Mouse (Mus musculus): ENCODE results near the gene Gzmn. TPM values are rescaled to one million over a fixed set of nuclear protein-coding genes. Genes with fewer than 3 reads are reported as not detected.
"Not testable (repeated sequence)": the region's sequence is repeated elsewhere in the genome, so short reads cannot be mapped to it uniquely, and the experiment has no call there.

The Gzmn gene
- not detected in 2 replicates for polyA plus RNA-seq (2016; fragmentation: Nextera tagmentation; extraction: Ambion mirVana)

DNA sequence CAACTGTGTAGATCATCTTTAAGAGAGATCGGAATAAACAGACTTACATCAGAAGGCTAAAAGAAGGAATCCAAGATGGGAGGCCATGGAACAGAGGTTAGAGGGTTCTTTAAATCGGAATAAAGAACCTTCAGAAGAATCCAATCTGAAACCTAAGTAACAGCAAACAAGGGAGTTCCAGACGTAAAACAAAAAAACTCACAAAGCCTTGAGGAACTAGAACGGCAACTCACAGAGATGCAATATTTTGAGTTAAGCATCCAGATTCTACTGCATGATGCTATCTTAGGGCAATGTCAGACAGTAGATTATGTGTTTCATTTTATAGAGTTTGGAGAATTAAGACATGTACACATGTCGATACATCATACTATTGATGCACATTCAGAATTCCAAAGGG is at the start of gene Gzmn:
Gene Gzmn (minus strand): TSS at position 101 of the 400 bp plus-strand sequence.
- Histone ChIP-seq H3K27me3 (replicated peaks) (no peaks in the 10 kb centered on the region), H3K4me3 (no peak within 1 kb of the TSS), H3K4me2 (no peak within 1 kb of the TSS), H3K9ac (no peak within 1 kb of the TSS), H3K9me3 (replicated peaks) (no peaks in the 10 kb centered on the region), H3K4me1 (no peaks in the 10 kb centered on the region), H3K36me3 (no peaks in the 10 kb centered on the region), H3K27ac (no peak within 1 kb of the TSS)
- 76% methylated on average over 5 of the region's 5 CpGs for WGBS (ENCODE audit: insufficient replicate concordance)
- no peak for ATAC-seq

DNA sequence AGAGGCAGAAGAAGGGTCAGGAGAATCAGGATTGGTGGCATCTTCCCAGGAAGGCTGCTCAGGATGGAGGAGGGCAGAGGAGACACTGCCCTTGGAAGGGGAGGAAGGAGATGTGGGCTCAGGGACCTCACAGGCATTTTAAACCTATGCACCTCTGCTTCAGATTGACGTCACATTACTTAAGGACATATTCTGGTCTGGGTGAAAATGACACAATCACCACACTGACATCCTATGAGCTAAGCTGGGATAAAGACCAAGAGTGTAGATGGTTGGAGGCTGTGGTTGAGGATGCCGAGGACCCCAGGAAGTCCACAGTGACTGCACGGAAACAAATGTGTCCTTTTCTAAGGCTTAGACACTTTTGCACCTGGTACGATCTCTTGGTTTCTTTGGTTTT is 36.9 kb upstream of the Gzmn start, which contains the start of gene Gzmf:
Gene Gzmf (minus strand): TSS at position 101 of the 400 bp plus-strand sequence.
- H3K4me3 ChIP-seq, result no peak within 1 kb of the TSS
- H3K36me3 ChIP-seq, result no peaks in the 10 kb centered on the region
- H3K4me1 ChIP-seq, result no peaks in the 10 kb centered on the region
- no peaks in the 10 kb centered on the region for H3K9me3 ChIP-seq (replicated peaks)
- H3K4me2 ChIP-seq, result no peak within 1 kb of the TSS
- H3K27me3 ChIP-seq (replicated peaks), result no peaks in the 10 kb centered on the region
- H3K9ac ChIP-seq, result no peak within 1 kb of the TSS
- no peak for ATAC-seq
- no peak within 1 kb of the TSS for H3K27ac ChIP-seq
- WGBS (ENCODE audit: insufficient replicate concordance), result 76% methylated on average over 4 of the region's 4 CpGs

DNA sequence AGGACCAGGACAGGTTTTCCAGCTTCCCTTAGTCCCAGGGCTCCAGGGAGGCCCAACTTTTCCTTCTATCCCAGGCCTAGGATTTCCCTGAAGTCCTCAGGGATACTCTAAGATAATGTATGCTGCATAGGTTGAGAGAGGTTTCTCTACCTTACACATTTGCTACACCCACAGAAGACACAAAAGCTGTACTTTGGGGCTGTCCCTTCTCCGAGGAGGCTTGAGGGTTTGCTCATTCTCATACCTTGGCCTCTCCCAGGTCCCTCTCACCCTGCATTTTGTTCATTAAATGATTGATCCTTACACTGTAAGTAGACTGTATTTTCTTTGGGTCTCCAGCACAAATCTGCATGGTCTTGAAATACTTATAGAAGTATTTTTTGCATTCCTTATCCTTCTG is 31.2 kb upstream of the Gzmn start:
- Histone ChIP-seq H3K36me3 (no peaks in the 10 kb centered on the region), H3K4me2 (no peak overlapping the region), H3K9me3 (replicated peaks) (no peaks in the 10 kb centered on the region), H3K9ac (no peak overlapping the region), H3K27ac (no peak overlapping the region), H3K27me3 (replicated peaks) (no peaks in the 10 kb centered on the region), H3K4me3 (no peak overlapping the region), H3K4me1 (no peaks in the 10 kb centered on the region)
- no peak for ATAC-seq
- 67% methylated on average over 1 of the region's 1 CpGs for WGBS (ENCODE audit: insufficient replicate concordance)

DNA sequence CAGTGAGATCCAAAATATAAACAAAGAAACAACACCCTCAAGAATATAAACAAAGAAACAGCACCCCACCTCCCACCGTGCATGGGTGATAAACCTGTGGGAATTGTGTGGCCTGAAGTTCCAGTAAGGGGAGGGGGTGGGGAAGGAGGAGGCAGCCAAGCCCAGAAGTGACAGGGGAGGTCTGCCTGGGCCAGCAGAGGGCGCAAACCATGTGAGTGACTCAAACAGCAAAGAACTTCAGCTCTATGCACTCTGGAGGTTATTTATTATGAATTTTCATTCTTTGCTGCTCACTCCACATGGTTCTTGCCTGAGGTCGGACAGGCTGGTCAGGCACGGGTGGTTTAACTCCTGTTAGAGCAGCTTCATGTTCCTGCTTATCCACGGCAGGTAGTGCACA is 30.6 kb upstream of the Gzmn start:
- ATAC-seq; H3K4me1 ChIP-seq; H3K27ac ChIP-seq; H3K4me3 ChIP-seq; H3K9ac ChIP-seq; H3K36me3 ChIP-seq; H3K4me2 ChIP-seq; H3K27me3 ChIP-seq (replicated peaks); H3K9me3 ChIP-seq (replicated peaks): not testable (repeated sequence)
- WGBS (ENCODE audit: insufficient replicate concordance), result 27% methylated on average over 5 of the region's 5 CpGs

DNA sequence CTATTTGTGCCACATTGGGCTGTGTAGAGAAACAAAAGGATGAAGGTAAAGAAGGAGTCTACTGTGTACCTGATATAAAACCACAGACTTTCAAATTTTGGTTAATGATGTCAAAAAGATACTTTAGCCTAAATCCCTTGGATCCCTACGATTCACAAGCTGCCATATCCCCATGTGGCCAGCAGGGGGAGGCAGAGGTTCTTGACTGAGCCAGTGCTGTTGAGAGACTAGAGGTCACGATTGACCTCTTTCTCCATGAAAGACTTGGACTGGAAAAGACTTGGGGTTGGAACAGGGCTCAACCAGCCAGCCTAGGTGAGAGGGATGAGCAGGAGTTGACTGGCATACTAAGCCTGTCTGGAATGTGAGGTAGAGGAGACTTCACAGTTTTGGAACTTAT is 29.6 kb upstream of the Gzmn start:
- no peaks in the 10 kb centered on the region for H3K27me3 ChIP-seq (replicated peaks)
- H3K27ac ChIP-seq, result no peak overlapping the region
- H3K36me3 ChIP-seq, result no peaks in the 10 kb centered on the region
- no peaks in the 10 kb centered on the region for H3K9me3 ChIP-seq (replicated peaks)
- H3K4me1 ChIP-seq, result no peaks in the 10 kb centered on the region
- no peak overlapping the region for H3K9ac ChIP-seq
- H3K4me2 ChIP-seq, result no peak overlapping the region
- no peak for ATAC-seq
- WGBS (ENCODE audit: insufficient replicate concordance), result 12% methylated on average over 2 of the region's 2 CpGs
- no peak overlapping the region for H3K4me3 ChIP-seq

DNA sequence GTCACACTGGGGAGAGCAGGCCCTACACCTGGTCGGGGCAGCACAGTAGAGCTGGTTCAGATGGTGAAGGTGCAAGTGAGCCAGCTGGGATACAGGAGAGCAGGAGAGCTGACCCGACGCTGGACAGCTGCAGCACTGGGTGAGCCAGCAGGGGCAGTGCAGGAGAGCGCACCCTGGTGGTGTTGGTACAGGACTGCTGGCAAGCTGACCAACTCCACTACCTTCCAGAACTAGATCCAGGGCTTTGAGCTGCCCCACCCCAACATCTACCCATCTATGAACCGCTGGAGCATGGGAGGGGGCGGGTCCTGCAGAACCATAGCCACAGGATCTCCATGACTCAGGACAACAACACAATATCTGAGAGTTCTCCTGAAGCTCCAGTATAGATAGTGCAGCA is 12.5 kb upstream of the Gzmn start:
- Histone ChIP-seq H3K4me2 (no peak overlapping the region), H3K4me3 (no peak overlapping the region), H3K9ac (no peak overlapping the region), H3K27ac (no peak overlapping the region), H3K9me3 (replicated peaks) (no peaks in the 10 kb centered on the region), H3K27me3 (replicated peaks) (no peaks in the 10 kb centered on the region), H3K36me3 (no peaks in the 10 kb centered on the region), H3K4me1 (no peaks in the 10 kb centered on the region)
- no peak for ATAC-seq
- 53% methylated on average over 6 of the region's 6 CpGs for WGBS (ENCODE audit: insufficient replicate concordance)

DNA sequence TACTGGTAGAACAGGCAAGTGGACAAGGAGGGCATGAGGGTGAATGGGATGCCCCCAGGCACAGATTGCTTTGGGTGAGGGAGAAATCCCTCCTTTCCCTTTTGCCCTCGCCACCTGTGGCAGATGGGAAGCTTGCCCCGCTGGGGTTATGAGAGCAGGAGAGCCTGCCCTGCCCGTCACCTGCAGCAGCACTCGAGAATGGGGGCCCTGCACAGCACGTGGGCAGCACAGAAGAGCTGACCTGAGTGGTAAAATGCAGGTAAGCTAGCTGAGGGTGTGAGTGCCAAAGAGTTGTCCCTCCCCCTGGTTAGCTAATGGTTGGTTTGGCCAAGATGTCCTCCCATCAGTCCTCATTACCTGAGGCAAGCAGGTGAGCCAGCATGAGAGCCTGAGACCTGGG is 12.1 kb upstream of the Gzmn start:
- no peak for ATAC-seq
- no peak overlapping the region for H3K4me2 ChIP-seq
- H3K27ac ChIP-seq, result no peak overlapping the region
- H3K27me3 ChIP-seq (replicated peaks), result no peaks in the 10 kb centered on the region
- H3K36me3 ChIP-seq, result no peaks in the 10 kb centered on the region
- no peak overlapping the region for H3K4me3 ChIP-seq
- WGBS (ENCODE audit: insufficient replicate concordance), result 69% methylated on average over 5 of the region's 5 CpGs
- no peak overlapping the region for H3K9ac ChIP-seq
- H3K4me1 ChIP-seq, result no peaks in the 10 kb centered on the region
- H3K9me3 ChIP-seq (replicated peaks), result no peaks in the 10 kb centered on the region

DNA sequence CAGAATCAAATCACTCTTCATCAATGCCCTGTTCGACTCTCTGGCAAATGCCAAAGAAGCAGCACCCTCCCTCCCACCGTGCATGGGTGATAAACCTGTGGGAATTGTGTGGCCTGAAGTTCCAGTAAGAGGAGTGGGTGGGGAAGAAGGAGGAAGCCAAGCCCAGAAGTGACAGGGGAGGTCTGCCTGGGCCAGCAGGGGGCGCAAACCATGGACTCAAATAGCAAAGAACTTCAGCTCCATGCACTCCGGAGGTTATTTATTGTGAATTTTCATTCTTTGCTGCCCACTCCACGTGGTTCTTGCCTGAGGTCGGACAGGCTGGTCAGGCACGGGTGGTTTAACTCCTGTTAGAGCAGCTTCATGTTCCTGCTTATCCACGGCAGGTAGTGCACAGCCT is 3.3 kb upstream of the Gzmn start:
- not testable (repeated sequence) for H3K4me3 ChIP-seq; H3K9me3 ChIP-seq (replicated peaks); H3K27me3 ChIP-seq (replicated peaks); H3K4me1 ChIP-seq; H3K27ac ChIP-seq; H3K4me2 ChIP-seq; H3K36me3 ChIP-seq; H3K9ac ChIP-seq; ATAC-seq
- 21% methylated on average over 8 of the region's 8 CpGs for WGBS (ENCODE audit: insufficient replicate concordance)

DNA sequence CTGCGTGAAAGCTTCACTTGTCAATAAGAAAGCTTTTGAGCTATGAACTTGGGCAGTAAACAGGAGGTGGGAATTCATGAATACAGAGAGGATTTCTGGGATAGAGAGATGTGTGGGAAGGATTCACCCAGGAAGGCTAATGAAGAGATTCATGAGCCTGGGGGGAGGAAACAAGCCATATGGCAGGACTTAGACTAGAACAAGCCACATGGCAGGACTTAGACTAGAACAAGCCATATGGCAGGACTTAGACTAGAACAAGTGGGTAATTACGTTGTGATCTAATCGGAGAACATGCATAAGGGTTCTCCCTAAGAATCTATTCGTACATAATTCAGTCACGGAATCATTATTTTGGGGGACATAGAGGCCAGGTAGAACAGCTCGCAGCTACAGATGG is 1.0 kb downstream of the Gzmn start:
- no peak for ATAC-seq

DNA sequence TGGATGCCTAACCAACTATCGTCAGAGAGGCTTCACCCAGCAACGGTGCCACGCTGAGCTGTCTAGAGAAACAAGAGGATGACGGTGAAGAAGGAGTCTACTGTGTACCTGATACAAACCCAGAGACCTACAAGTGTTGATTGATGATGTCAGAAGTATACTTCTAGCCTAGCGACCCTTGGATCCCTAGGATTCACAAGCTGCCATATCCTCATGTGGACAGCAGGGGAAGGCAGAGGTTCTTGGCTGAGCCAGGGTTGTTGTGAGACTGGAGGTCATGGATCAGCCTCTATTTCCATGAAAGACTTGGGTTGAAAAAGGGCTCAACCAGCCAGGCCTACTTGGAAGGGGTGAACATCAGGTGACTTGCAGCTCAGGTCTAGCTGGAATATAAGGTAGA is 1.7 kb downstream of the Gzmn start:
- no peak overlapping the region for H3K27ac ChIP-seq

More for the DNA sequence above, 1.0 kb downstream of the Gzmn start:
- H3K9ac ChIP-seq, result no peak overlapping the region
- no peak overlapping the region for H3K27ac ChIP-seq
- no peaks in the 10 kb centered on the region for H3K9me3 ChIP-seq (replicated peaks)
- no peak overlapping the region for H3K4me2 ChIP-seq
- 73% methylated on average over 6 of the region's 6 CpGs for WGBS (ENCODE audit: insufficient replicate concordance)
- H3K27me3 ChIP-seq (replicated peaks), result no peaks in the 10 kb centered on the region
- no peaks in the 10 kb centered on the region for H3K36me3 ChIP-seq
- no peaks in the 10 kb centered on the region for H3K4me1 ChIP-seq
- H3K4me3 ChIP-seq, result no peak overlapping the region

DNA sequence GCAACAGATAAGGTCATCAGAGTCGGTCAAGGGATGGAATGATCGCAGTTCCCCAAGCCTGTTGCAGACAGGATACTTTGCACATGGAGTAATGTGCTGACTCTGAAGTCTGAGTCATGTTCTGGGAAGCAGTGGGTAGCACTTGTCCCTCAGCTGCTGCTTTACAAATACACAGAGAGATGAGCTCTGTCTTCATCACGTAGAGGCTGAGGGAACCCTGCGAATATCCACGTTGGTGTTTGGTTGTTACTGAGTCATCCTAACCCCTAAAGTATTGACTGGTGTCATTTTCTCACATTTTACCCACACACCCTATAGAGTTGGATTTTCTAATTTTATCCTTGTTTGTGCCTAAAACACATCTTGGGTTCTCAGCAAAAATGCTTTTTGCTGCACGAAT is 6.4 kb downstream of the Gzmn start:
- ATAC-seq, result no peak
- Histone ChIP-seq H3K9ac (no peak overlapping the region), H3K27ac (no peak overlapping the region), H3K27me3 (replicated peaks) (no peaks in the 10 kb centered on the region), H3K4me3 (no peak overlapping the region), H3K4me1 (no peaks in the 10 kb centered on the region), H3K4me2 (no peak overlapping the region), H3K9me3 (replicated peaks) (no peaks in the 10 kb centered on the region), H3K36me3 (no peaks in the 10 kb centered on the region)
- WGBS (ENCODE audit: insufficient replicate concordance), result 40% methylated on average over 6 of the region's 6 CpGs

More for the DNA sequence above, 1.7 kb downstream of the Gzmn start:
- Histone ChIP-seq H3K36me3 (no peaks in the 10 kb centered on the region), H3K4me3 (no peak overlapping the region), H3K4me2 (no peak overlapping the region), H3K4me1 (no peaks in the 10 kb centered on the region), H3K27me3 (replicated peaks) (no peaks in the 10 kb centered on the region), H3K9me3 (replicated peaks) (no peaks in the 10 kb centered on the region), H3K9ac (no peak overlapping the region)
- ATAC-seq, result no peak
- WGBS (ENCODE audit: insufficient replicate concordance), result 60% methylated on average over 5 of the region's 5 CpGs

DNA sequence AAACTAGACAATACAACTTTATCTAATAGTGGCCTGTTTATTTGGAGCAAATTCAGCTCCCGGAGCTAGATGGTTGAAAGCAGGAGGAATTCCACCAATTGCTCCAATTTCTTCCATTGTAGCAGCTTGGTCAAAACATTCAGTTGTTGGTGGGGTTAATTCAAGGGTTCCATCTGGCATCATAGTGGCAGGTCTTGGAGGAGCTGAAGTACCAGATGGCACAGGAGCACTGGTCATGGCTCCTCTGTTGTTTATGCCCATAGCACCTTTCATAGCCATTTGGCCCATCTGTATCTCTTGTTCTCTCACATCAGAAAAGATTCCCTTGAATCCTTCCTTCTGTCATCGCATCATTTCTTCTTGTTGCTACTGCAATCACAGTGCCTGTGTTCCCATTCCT is 12.3 kb downstream of the Gzmn start:
- Histone ChIP-seq H3K9me3 (replicated peaks) (no peaks in the 10 kb centered on the region), H3K4me2 (no peak overlapping the region), H3K27ac (no peak overlapping the region), H3K27me3 (replicated peaks) (no peaks in the 10 kb centered on the region), H3K4me1 (no peaks in the 10 kb centered on the region), H3K36me3 (no peaks in the 10 kb centered on the region), H3K9ac (no peak overlapping the region), H3K4me3 (no peak overlapping the region)
- WGBS (ENCODE audit: insufficient replicate concordance), result 58% methylated on average over 2 of the region's 2 CpGs
- no peak for ATAC-seq

DNA sequence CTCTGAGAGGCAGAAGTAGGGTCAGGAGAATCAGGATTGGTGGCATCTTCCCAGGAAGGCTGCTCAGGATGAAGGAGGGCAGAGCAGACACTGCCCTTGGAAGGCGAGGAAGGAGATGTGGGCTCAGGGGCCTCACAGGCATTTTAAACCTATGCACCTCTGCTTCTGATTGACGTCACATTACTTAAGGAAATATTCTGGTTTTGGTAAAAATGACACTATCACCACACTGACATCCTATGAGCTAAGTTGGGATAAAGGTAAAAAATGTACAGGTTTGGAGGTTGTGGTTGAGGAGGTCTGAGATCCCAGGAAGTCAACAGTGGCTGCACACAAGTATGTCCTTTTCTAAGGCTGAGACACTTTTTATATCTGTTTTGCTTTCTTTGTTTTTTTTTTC is 14.9 kb downstream of the Gzmn start, which contains the start of gene Gzmg:
Gene Gzmg (minus strand): TSS at position 101 of the 400 bp plus-strand sequence.
- H3K27ac ChIP-seq; ATAC-seq; H3K36me3 ChIP-seq; H3K4me2 ChIP-seq; H3K4me1 ChIP-seq; H3K9ac ChIP-seq; H3K4me3 ChIP-seq; H3K27me3 ChIP-seq (replicated peaks); H3K9me3 ChIP-seq (replicated peaks): not testable (repeated sequence)
- WGBS (ENCODE audit: insufficient replicate concordance), result 43% methylated on average over 2 of the region's 2 CpGs
